Mouse (Mus musculus): ENCODE measurements around the gene Inpp5f. TPM values are rescaled to one million over a fixed set of nuclear protein-coding genes. Genes with fewer than 3 reads are reported as not detected.

Gene Inpp5f
- polyA plus RNA-seq, 1 experiment, result 0.05 TPM

DNA sequence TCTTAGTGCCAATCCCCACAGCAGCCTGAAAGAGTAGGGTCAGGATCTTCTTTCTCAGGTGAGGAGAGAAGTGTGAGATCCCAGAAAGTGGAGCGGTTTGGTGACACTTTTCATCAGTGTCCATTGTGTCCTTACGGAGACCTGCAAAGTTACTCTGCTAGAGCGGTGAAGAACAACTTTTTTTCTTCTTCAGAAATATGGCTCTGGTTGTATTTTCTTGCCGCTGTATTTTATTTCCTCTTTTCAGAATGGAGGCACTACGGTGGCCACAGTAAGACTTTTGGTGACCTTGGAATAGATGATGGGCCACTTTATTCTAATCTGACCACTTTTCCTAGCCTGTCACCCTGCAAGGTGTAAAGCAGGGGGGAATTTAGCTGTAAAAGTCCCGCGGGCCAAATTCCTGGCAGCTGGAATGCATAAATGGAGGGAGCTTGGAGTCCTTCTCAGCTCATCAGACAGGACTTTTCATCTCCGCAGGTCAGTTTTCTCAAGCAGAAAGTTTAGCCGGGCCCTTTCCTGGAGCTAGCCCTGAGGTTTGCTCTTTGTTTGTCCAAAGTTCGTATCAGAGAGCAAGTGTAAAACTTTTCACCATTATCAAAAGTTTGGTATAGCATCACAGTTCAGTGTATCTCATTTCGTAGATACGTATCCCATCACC lies 1.5 kb downstream of the Inpp5f start:
- Histone ChIP-seq H3K27me3 (ENCODE audit: control insufficient read depth) (no peaks in the 10 kb centered on the region), H3K9me3 (ENCODE audit: control insufficient read depth, low read length) (no peaks in the 10 kb centered on the region), H3K36me3 (ENCODE audit: control insufficient read depth) (no peaks in the 10 kb centered on the region), H3K4me3 (replicated peaks) (peak overlapping the region; percentile 90), H3K4me1 (ENCODE audit: control insufficient read depth) (peaks cover 31% of the 10 kb centered on the region)
- no peak for TF ChIP-seq GATA1 (IDR thresholded peaks at IDR 0.05; ENCODE audit: low read length)
- TF ChIP-seq TAL1 (IDR thresholded peaks at IDR 0.05; ENCODE audit: low read length), result no peak

- Histone ChIP-seq H3K36me3 (ENCODE audit: control insufficient read depth) (no peaks in the 10 kb centered on the region), H3K4me3 (replicated peaks) (no peak overlapping the region), H3K4me1 (ENCODE audit: control insufficient read depth) (peaks cover 31% of the 10 kb centered on the region), H3K9me3 (ENCODE audit: control insufficient read depth, low read length) (no peaks in the 10 kb centered on the region), H3K27me3 (ENCODE audit: control insufficient read depth) (no peaks in the 10 kb centered on the region)
- TF ChIP-seq TAL1 (IDR thresholded peaks at IDR 0.05; ENCODE audit: low read length) (no peak), GATA1 (IDR thresholded peaks at IDR 0.05; ENCODE audit: low read length) (no peak)
Measured at GRCm38 (mm10) chr7:128613578-128613977, 2.5 kb downstream of the Inpp5f start.

- Histone ChIP-seq H3K36me3 (ENCODE audit: control insufficient read depth) (no peaks in the 10 kb centered on the region), H3K9me3 (ENCODE audit: control insufficient read depth, low read length) (no peaks in the 10 kb centered on the region), H3K4me3 (replicated peaks) (no peak overlapping the region), H3K27me3 (ENCODE audit: control insufficient read depth) (no peaks in the 10 kb centered on the region), H3K4me1 (ENCODE audit: control insufficient read depth) (peaks cover 6% of the 10 kb centered on the region)
- TF ChIP-seq GATA1 (IDR thresholded peaks at IDR 0.05; ENCODE audit: low read length) (no peak), TAL1 (IDR thresholded peaks at IDR 0.05; ENCODE audit: low read length) (no peak)
Measured at GRCm38 (mm10) chr7:128617587-128617986, 6.5 kb downstream of the Inpp5f start.

GRCm38 (mm10) chr7:128620178-128620577 lies 9.1 kb downstream of the Inpp5f start:
- no peaks in the 10 kb centered on the region for H3K36me3 ChIP-seq (ENCODE audit: control insufficient read depth)
- TF ChIP-seq GATA1 (IDR thresholded peaks at IDR 0.05; ENCODE audit: low read length) (no peak), TAL1 (IDR thresholded peaks at IDR 0.05; ENCODE audit: low read length) (no peak)
- H3K27me3 ChIP-seq (ENCODE audit: control insufficient read depth), result no peaks in the 10 kb centered on the region
- H3K9me3 ChIP-seq (ENCODE audit: control insufficient read depth, low read length), result no peaks in the 10 kb centered on the region
- H3K4me1 ChIP-seq (ENCODE audit: control insufficient read depth), result no peaks in the 10 kb centered on the region; the same call in 1 of the 2 replicates
- no peak overlapping the region for H3K4me3 ChIP-seq (replicated peaks)

GRCm38 (mm10) chr7:128622266-128622961 lies 11.3 kb downstream of the Inpp5f start:
- Histone ChIP-seq H3K27me3 (ENCODE audit: control insufficient read depth) (no peaks in the 10 kb centered on the region), H3K9me3 (ENCODE audit: control insufficient read depth, low read length) (no peaks in the 10 kb centered on the region), H3K36me3 (ENCODE audit: control insufficient read depth) (no peaks in the 10 kb centered on the region), H3K4me1 (ENCODE audit: control insufficient read depth) (peaks cover 10% of the 10 kb centered on the region), H3K4me3 (replicated peaks) (no peak overlapping the region)
- TF ChIP-seq GATA1 (IDR thresholded peaks at IDR 0.05; ENCODE audit: low read length), result no peak
- TF ChIP-seq TAL1 (IDR thresholded peaks at IDR 0.05; ENCODE audit: low read length), result no peak

- H3K27me3 ChIP-seq (ENCODE audit: control insufficient read depth), result no peaks in the 10 kb centered on the region
- TF ChIP-seq GATA1 (IDR thresholded peaks at IDR 0.05; ENCODE audit: low read length) (no peak), TAL1 (IDR thresholded peaks at IDR 0.05; ENCODE audit: low read length) (no peak)
- H3K36me3 ChIP-seq (ENCODE audit: control insufficient read depth), result no peaks in the 10 kb centered on the region
- H3K4me1 ChIP-seq (ENCODE audit: control insufficient read depth), result peaks cover 11% of the 10 kb centered on the region
- no peak overlapping the region for H3K4me3 ChIP-seq (replicated peaks)
- H3K9me3 ChIP-seq (ENCODE audit: control insufficient read depth, low read length), result no peaks in the 10 kb centered on the region
Measured at GRCm38 (mm10) chr7:128622994-128623393, 11.9 kb downstream of the Inpp5f start.

DNA sequence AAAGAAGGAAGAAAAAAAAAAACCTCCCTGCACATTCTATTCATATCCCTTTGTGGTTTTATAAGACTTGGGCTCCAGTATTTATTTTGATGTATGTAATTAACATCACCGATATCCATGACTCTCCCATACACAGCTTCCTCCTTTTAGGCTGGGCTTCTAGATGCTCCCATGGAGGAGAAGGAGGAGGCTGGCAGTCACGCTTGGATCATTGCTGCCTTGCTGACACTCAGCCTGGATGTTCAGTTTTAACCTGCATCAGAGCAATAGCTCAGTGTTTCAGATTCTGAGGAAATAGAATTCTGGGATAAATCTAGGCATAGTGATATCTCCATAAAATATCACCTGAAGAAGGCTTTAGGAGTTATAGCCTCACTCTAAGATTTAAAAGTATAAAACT lies 14.3 kb downstream of the Inpp5f start:
- TF ChIP-seq TAL1 (IDR thresholded peaks at IDR 0.05; ENCODE audit: low read length) (no peak), GATA1 (IDR thresholded peaks at IDR 0.05; ENCODE audit: low read length) (no peak)
- Histone ChIP-seq H3K4me1 (ENCODE audit: control insufficient read depth) (peaks cover 11% of the 10 kb centered on the region), H3K36me3 (ENCODE audit: control insufficient read depth) (no peaks in the 10 kb centered on the region), H3K4me3 (replicated peaks) (no peak overlapping the region), H3K9me3 (ENCODE audit: control insufficient read depth, low read length) (no peaks in the 10 kb centered on the region), H3K27me3 (ENCODE audit: control insufficient read depth) (no peaks in the 10 kb centered on the region)

DNA sequence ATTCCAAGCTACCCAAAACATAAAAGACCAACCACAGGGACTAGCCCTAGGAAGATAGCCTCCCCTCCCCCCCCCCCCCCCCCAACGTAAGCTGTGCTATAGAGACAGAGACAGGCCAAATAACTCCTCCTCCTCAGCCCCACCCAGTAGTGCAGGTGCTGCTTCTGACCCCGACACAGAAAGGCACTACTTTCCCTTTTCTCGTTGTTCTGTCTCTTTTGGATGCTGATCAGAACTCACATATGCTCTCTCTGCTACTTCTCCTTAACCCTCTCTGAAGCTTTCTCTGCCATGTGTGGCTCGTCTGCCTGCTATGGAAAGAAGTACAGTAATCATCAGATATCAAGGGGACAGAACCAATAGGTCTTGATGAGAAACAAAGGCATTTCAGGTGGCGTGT lies 15.5 kb downstream of the Inpp5f start:
- H3K36me3 ChIP-seq (ENCODE audit: control insufficient read depth), result no peaks in the 10 kb centered on the region
- no peak overlapping the region for H3K4me3 ChIP-seq (replicated peaks)
- H3K27me3 ChIP-seq (ENCODE audit: control insufficient read depth), result no peaks in the 10 kb centered on the region
- peaks cover 11% of the 10 kb centered on the region for H3K4me1 ChIP-seq (ENCODE audit: control insufficient read depth)
- TF ChIP-seq GATA1 (IDR thresholded peaks at IDR 0.05; ENCODE audit: low read length) (no peak), TAL1 (IDR thresholded peaks at IDR 0.05; ENCODE audit: low read length) (no peak)
- no peaks in the 10 kb centered on the region for H3K9me3 ChIP-seq (ENCODE audit: control insufficient read depth, low read length)

- Histone ChIP-seq H3K4me3 (replicated peaks) (no peak overlapping the region), H3K27me3 (ENCODE audit: control insufficient read depth) (no peaks in the 10 kb centered on the region), H3K4me1 (ENCODE audit: control insufficient read depth) (peaks cover 11% of the 10 kb centered on the region), H3K9me3 (ENCODE audit: control insufficient read depth, low read length) (no peaks in the 10 kb centered on the region), H3K36me3 (ENCODE audit: control insufficient read depth) (no peaks in the 10 kb centered on the region)
- TF ChIP-seq TAL1 (IDR thresholded peaks at IDR 0.05; ENCODE audit: low read length), result no peak
- TF ChIP-seq GATA1 (IDR thresholded peaks at IDR 0.05; ENCODE audit: low read length), result no peak
Measured at GRCm38 (mm10) chr7:128627251-128627650, 16.1 kb downstream of the Inpp5f start.

Data from erythroblast, embryonic 14.5 days (primary cell).